Mouse (Mus musculus) myocyte (in vitro differentiated cells): ENCODE measurements around the gene Cdkl4. TPM values are rescaled to one million over a fixed set of nuclear protein-coding genes. Genes with fewer than 3 reads are reported as not detected.
"Not testable (repeated sequence)": the region's sequence is repeated elsewhere in the genome, so short reads cannot be mapped to it uniquely, and the experiment has no call there.

Source experiments
- H3K27me3 ChIP-seq: one replicate; pipeline ENCODE4 v1.6.1; 2011; ENCODE audit not compliant: control insufficient read depth, insufficient read depth, insufficient read length
- H3K36me3 ChIP-seq: one replicate; pipeline ENCODE4 v1.6.1; 2011; ENCODE audit not compliant: control insufficient read depth, insufficient read depth
- H3K4me2 ChIP-seq: one replicate; pipeline ENCODE4 v1.6.1; 2011; ENCODE audit warnings: low read depth, control low read depth
- H3K4me3 ChIP-seq: one replicate; pipeline ENCODE4 v1.5.1; 2011; ENCODE audit warnings: mild to moderate bottlenecking, control low read depth, moderate library complexity
- H3K79me2 ChIP-seq: one replicate; pipeline ENCODE4 v1.6.1; 2011; ENCODE audit not compliant: control insufficient read depth, insufficient read depth
- H3ac ChIP-seq: one replicate; pipeline ENCODE4 v1.6.1; 2011; ENCODE audit not compliant: control insufficient read depth, insufficient read length
- CEBPB ChIP-seq: IDR thresholded peaks from 2 replicates; pipeline ENCODE4 v1.6.1; 2011; ENCODE audit warnings: mild to moderate bottlenecking, moderate library complexity; ENCODE audit not compliant: poor library complexity, insufficient read depth, severe bottlenecking
- E2F4 ChIP-seq: IDR thresholded peaks from one replicate; pipeline ENCODE4 v1.6.1; 2011; ENCODE audit warnings: mild to moderate bottlenecking, control low read depth, moderate library complexity; ENCODE audit not compliant: insufficient read depth
- MAX ChIP-seq: IDR thresholded peaks from one replicate; pipeline ENCODE4 v1.6.1; 2011; ENCODE audit warnings: low read depth, mild to moderate bottlenecking, control low read depth
- MYOD1 ChIP-seq, 3 experiments: IDR thresholded peaks; one replicate each; pipeline ENCODE4 v1.6.1; 2011; ENCODE audit warnings: control low read depth in 2 of 3, low read depth in 2 of 3, mild to moderate bottlenecking in 2 of 3, moderate library complexity in 1 of 3; ENCODE audit not compliant: insufficient read length in 2 of 3, control insufficient read depth in 1 of 3
- MYOG ChIP-seq, 3 experiments: IDR thresholded peaks; one replicate each; pipeline ENCODE4 v1.6.1; 2011; ENCODE audit warnings: control low read depth in 2 of 3, low read depth in 2 of 3, mild to moderate bottlenecking in 2 of 3; ENCODE audit not compliant: insufficient read length in 2 of 3, control insufficient read depth in 1 of 3, insufficient read depth in 1 of 3
- POLR2A ChIP-seq: IDR thresholded peaks from one replicate; pipeline ENCODE4 v1.6.1; 2011; ENCODE audit warnings: low read depth, mild to moderate bottlenecking, control low read depth, moderate library complexity; ENCODE audit not compliant: insufficient read length
- POLR2AphosphoS2 ChIP-seq: IDR thresholded peaks from one replicate; pipeline ENCODE4 v1.6.1; 2011; ENCODE audit warnings: low read depth, control low read depth; ENCODE audit not compliant: insufficient read length
- REST ChIP-seq: IDR thresholded peaks from one replicate; pipeline ENCODE4 v1.6.1; 2011; ENCODE audit warnings: mild to moderate bottlenecking, control low read depth, moderate library complexity; ENCODE audit not compliant: insufficient read depth, insufficient read length
- SRF ChIP-seq: IDR thresholded peaks from one replicate; pipeline ENCODE4 v1.6.1; 2011; ENCODE audit warnings: low read depth; ENCODE audit not compliant: control insufficient read depth, insufficient read length
- TCF12 ChIP-seq: IDR thresholded peaks from one replicate; pipeline ENCODE4 v1.6.1; 2011; ENCODE audit warnings: mild to moderate bottlenecking, control low read depth; ENCODE audit not compliant: poor library complexity, insufficient read depth, severe bottlenecking
- TCF3 ChIP-seq: IDR thresholded peaks from one replicate; pipeline ENCODE4 v1.6.1; 2011; ENCODE audit warnings: low read depth, control low read depth; ENCODE audit not compliant: insufficient read length
- USF1 ChIP-seq: IDR thresholded peaks from one replicate; pipeline ENCODE4 v1.6.1; 2011; ENCODE audit warnings: low read depth, mild to moderate bottlenecking, control low read depth, moderate library complexity
- polyA plus RNA-seq: library from polyadenylated mRNA; unstranded; fragments of >200 nt; fragmentation: generic; extraction: Trizol; gene quantifications from one replicate; pipeline ENCODE4 v1.2.1, GENCODE M21; 2012; ENCODE audit warnings: missing spikeins

The Cdkl4 gene
- polyA plus RNA-seq, 1 experiment: 0.02 TPM

DNA sequence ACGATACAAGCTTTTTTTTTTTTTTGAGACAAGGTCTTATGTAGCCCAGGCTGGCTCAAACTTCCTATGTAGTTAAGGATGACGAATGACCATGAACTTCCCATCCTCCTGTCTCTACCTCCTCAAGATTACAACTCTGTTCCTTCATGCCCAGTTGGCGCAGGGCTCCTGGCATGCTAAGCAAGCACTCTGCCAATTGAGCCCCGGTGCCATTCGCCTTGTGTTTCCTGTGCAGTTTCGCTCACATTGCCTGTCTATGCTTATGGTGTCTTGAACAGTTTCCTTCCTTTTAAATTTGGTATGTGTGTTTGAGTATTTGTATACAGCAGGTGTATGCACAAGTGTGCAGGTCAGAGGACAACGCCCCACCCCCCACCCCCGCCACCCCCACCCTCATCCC is 31.4 kb downstream of the Cdkl4 start:
- Histone ChIP-seq H3K4me2 (no peak overlapping the region), H3K79me2 (no peaks in the 10 kb centered on the region), H3K4me3 (no peak overlapping the region), H3ac (no peak overlapping the region), H3K36me3 (no peaks in the 10 kb centered on the region), H3K27me3 (no peaks in the 10 kb centered on the region)
- TF ChIP-seq MYOG (IDR thresholded peaks at IDR 0.05; ENCODE audit: control insufficient read depth in 1 of 3, insufficient read depth in 1 of 3, insufficient read length in 2 of 3, low read depth in 2 of 3): no peak
- no peak for TF ChIP-seq E2F4
- no peak for TF ChIP-seq CEBPB
- TF ChIP-seq TCF3: no peak
- no peak for TF ChIP-seq TCF12

DNA sequence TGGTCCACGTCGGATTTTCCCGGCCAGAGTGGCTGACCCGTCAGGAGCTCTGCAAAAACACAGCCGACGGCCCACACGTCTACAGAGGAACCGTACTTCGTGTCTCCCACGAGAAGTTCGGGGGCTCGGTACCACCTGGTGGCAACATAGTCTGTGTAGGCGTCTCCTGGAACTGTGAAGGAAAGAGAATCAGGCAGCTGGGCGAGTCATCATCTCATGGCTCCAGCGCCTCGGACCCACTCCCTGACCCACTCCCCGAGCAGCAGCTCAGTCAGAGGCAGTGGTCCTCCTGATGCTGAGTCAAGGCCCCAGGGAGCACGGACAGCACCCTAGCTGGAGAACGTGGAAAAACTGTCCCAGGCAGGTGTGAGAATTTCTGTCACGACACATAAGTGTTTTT is 34.0 kb downstream of the Cdkl4 start:
- H3ac ChIP-seq: no peak overlapping the region
- TF ChIP-seq REST (no peak), USF1 (no peak)
- H3K4me3 ChIP-seq: no peak overlapping the region
- no peak overlapping the region for H3K4me2 ChIP-seq
- no peaks in the 10 kb centered on the region for H3K79me2 ChIP-seq
- H3K27me3 ChIP-seq: no peaks in the 10 kb centered on the region
- H3K36me3 ChIP-seq: no peaks in the 10 kb centered on the region

DNA sequence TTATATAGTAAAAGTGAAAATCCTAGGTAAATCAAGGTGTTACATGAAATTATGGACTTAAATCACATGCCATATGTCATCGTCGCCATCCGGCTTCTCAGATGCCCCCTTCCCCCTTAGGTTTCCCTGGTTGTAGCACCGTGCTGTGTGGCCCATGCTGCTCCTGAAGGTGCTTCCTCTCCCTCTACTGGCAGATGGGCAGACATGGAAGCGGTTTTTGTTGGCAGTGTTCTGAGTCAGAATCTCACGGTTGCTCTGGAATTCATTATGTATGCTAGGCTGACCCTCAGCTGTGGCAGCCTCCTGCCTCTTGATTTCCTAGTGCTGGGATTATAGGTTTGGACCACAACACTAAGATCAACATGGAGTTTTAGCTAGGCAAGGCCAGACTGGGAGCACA is 40.5 kb downstream of the Cdkl4 start:
- Histone ChIP-seq H3K36me3 (no peaks in the 10 kb centered on the region), H3K4me2 (no peak overlapping the region), H3K4me3 (no peak overlapping the region), H3K27me3 (peaks cover 8% of the 10 kb centered on the region), H3ac (no peak overlapping the region), H3K79me2 (no peaks in the 10 kb centered on the region)
- TF ChIP-seq POLR2AphosphoS2: no peak
- no peak for TF ChIP-seq TCF12
- no peak for TF ChIP-seq CEBPB
- TF ChIP-seq REST: no peak
- no peak for TF ChIP-seq USF1
- no peak for TF ChIP-seq MYOD1 (IDR thresholded peaks at IDR 0.05; ENCODE audit: control insufficient read depth in 1 of 3, insufficient read length in 2 of 3, low read depth in 2 of 3)
- TF ChIP-seq TCF3: no peak
- TF ChIP-seq MAX: no peak
- TF ChIP-seq SRF: no peak
- no peak for TF ChIP-seq MYOG (IDR thresholded peaks at IDR 0.05; ENCODE audit: control insufficient read depth in 1 of 3, insufficient read depth in 1 of 3, insufficient read length in 2 of 3, low read depth in 2 of 3)
- no peak for TF ChIP-seq E2F4
- TF ChIP-seq POLR2A: no peak

DNA sequence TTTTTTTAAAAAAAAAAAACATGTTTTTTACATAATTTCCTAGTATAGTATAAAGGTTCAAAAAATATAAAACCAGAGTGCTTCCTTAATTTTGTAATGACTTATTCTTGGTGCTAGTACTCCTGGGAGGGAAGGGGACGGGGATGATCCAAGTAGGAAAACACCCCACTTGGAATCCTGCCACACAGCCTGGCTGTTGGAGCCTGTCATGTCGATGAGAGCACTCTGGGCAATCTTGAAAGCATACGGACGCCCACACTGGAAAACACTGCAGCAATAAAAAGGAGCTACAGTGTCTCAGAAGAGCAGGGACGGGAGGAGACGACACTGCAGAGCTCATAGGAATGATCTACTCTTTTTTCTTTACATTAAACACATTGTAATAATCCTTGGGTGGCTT is 42.0 kb downstream of the Cdkl4 start:
- H3ac ChIP-seq: no peak overlapping the region
- TF ChIP-seq SRF: no peak
- no peak for TF ChIP-seq TCF12
- no peak for TF ChIP-seq USF1
- TF ChIP-seq TCF3: no peak
- no peak for TF ChIP-seq REST
- TF ChIP-seq MYOD1 (IDR thresholded peaks at IDR 0.05; ENCODE audit: control insufficient read depth in 1 of 3, insufficient read length in 2 of 3, low read depth in 2 of 3): no peak
- TF ChIP-seq CEBPB: no peak
- TF ChIP-seq E2F4: no peak
- TF ChIP-seq MAX: no peak
- TF ChIP-seq POLR2AphosphoS2: no peak
- TF ChIP-seq MYOG (IDR thresholded peaks at IDR 0.05; ENCODE audit: control insufficient read depth in 1 of 3, insufficient read depth in 1 of 3, insufficient read length in 2 of 3, low read depth in 2 of 3): no peak
- TF ChIP-seq POLR2A: no peak

DNA sequence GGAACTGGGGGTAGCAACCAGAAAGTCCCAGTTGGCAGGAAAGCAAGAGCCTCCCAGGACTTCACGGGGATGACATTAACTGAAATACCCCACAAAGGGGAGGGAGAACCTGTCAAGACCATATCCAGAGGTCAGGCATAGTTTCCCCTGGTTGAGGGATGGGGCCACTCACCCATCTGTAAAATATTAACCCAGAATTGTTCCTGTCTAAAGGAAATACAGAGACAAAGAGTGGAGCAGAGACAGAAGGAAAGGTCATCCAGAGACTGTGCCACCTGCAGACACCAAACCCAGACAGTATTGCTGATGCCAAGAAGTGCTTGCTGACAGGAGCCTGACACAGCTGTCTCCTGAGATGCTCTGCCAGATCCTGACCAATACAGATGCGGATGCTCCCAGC is 46.3 kb downstream of the Cdkl4 start:
- not testable (repeated sequence) for H3K4me2 ChIP-seq, H3K79me2 ChIP-seq, H3ac ChIP-seq, H3K36me3 ChIP-seq, H3K4me3 ChIP-seq
- H3K27me3 ChIP-seq: peaks cover 12% of the 10 kb centered on the region

More for the DNA sequence above, 42.0 kb downstream of the Cdkl4 start:
- no peaks in the 10 kb centered on the region for H3K36me3 ChIP-seq
- no peaks in the 10 kb centered on the region for H3K79me2 ChIP-seq
- H3K27me3 ChIP-seq: peaks cover 12% of the 10 kb centered on the region
- H3K4me2 ChIP-seq: no peak overlapping the region
- H3K4me3 ChIP-seq: no peak overlapping the region

DNA sequence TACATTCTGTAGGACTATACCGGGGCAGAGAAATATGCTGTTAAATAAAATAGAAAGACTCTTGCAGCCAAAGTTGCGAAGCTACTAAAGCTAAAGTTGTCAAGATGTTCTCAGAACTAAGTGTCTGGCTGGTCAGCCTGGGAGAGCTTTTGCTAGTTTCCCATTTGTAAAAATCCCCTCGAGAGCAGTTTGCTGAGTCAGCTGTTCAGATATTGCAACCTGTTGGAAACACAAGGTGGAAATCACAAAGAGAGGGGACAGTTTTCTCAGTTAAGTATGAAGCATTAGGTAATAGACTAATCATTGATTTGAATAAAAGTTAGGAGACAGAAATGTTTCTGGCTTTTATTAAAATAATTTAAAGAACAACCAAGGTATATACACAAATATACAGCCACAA is 54.4 kb downstream of the Cdkl4 start:
- no peak overlapping the region for H3K4me3 ChIP-seq
- H3K36me3 ChIP-seq: no peaks in the 10 kb centered on the region
- TF ChIP-seq SRF (no peak), REST (no peak), POLR2AphosphoS2 (no peak), MAX (no peak), MYOG (IDR thresholded peaks at IDR 0.05; ENCODE audit: control insufficient read depth in 1 of 3, insufficient read depth in 1 of 3, insufficient read length in 2 of 3, low read depth in 2 of 3) (no peak), E2F4 (no peak), TCF12 (no peak), CEBPB (no peak), TCF3 (no peak), POLR2A (no peak), MYOD1 (IDR thresholded peaks at IDR 0.05; ENCODE audit: control insufficient read depth in 1 of 3, insufficient read length in 2 of 3, low read depth in 2 of 3) (no peak), USF1 (no peak)
- H3ac ChIP-seq: no peak overlapping the region
- no peaks in the 10 kb centered on the region for H3K79me2 ChIP-seq
- H3K4me2 ChIP-seq: no peak overlapping the region
- H3K27me3 ChIP-seq: no peaks in the 10 kb centered on the region
